Mouse (Mus musculus): ENCODE measurements around the gene Bmpr2. TPM values are rescaled to one million over a fixed set of nuclear protein-coding genes. Genes with fewer than 3 reads are reported as not detected.

The Bmpr2 gene
- total RNA-seq, 2 experiments from 2014 or later = 40.5 to 43.4 TPM

- DNase-seq (ENCODE audit: low spot score in 2 of 2) = no peak
Measured at GRCm38 (mm10) chr1:59789741-59790140, 26.5 kb downstream of the Bmpr2 start.

GRCm38 (mm10) chr1:59795336-59795735 is 32.1 kb downstream of the Bmpr2 start:
- DNase-seq (ENCODE audit: low spot score in 2 of 2) = peak in 1 of 2 experiments; percentile 12

GRCm38 (mm10) chr1:59797865-59798264 is 34.7 kb downstream of the Bmpr2 start:
- DNase-seq (ENCODE audit: low spot score in 2 of 2) = no peak

- no peak for DNase-seq (ENCODE audit: low spot score in 2 of 2)
Measured at GRCm38 (mm10) chr1:59804363-59804762, 41.2 kb downstream of the Bmpr2 start.

DNA sequence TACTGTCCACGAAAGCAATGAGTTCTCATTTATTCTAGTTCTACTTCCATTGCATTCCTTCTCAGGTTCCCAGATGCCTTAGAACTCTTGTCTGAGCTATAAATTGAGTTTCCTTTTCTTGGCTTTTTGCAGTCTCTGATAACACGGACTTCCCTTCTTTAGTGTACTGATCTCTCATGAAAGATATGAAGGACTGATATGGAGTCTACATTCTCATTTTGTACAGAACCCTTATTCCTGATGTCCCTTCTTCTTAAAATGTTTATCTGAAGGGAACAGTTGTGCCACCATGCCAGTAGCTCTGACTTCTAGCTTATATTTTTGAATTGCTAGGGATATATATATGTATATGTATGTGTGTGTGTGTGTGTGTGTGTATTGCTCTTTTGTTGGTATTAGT is 46.7 kb downstream of the Bmpr2 start:
- DNase-seq (ENCODE audit: low spot score in 2 of 2) = no peak

GRCm38 (mm10) chr1:59812782-59813181 is 49.6 kb downstream of the Bmpr2 start:
- no peak for DNase-seq (ENCODE audit: low spot score in 2 of 2)

GRCm38 (mm10) chr1:59825421-59825820 is 62.2 kb downstream of the Bmpr2 start:
- DNase-seq (ENCODE audit: low spot score in 2 of 2) = peak in 1 of 2 experiments; percentile 43

GRCm38 (mm10) chr1:59826583-59826982 is 63.4 kb downstream of the Bmpr2 start:
- DNase-seq (ENCODE audit: low spot score in 2 of 2) = no peak

DNA sequence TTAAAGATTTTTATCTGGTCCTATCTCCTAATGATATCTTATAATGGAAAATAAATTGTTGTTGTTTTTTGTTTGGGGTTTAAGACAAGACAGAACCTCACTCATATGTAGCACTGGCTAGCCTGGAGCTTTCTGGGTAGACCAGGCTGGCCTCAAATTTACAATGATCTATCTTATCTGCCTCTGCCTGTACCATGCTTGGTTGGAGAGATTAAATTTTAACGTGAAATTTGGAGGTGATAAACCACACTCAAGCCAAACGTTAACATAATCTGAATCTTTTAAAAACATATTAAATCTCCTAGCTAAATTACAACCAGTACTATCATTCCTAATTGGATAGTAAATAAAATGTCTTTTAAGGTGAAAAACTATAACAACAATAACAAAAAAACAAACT is 66.2 kb downstream of the Bmpr2 start:
- DNase-seq (ENCODE audit: low spot score in 2 of 2) = no peak

DNA sequence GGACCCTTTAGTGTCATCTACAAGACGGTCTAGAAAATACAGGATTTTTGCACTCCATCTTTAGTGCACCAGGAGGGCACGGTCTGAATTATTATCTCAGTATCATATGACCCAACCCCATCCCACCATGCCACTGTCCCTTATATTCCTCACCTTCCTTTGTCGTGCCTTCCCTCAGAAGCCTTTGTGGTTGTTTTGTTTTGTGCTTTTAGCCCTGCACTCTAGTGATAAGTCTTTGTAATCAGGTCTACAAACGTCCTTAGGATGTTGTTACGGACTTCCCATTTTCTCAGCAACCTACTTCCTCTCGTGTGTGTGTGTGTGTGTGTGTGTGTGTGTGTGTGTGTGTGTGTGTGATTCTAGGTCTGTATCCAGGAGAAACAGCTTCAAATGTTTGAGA is 67.0 kb downstream of the Bmpr2 start:
- DNase-seq (ENCODE audit: low spot score in 2 of 2) = no peak

GRCm38 (mm10) chr1:59833723-59834122 is 70.5 kb downstream of the Bmpr2 start:
- DNase-seq (ENCODE audit: low spot score in 2 of 2) = no peak

DNA sequence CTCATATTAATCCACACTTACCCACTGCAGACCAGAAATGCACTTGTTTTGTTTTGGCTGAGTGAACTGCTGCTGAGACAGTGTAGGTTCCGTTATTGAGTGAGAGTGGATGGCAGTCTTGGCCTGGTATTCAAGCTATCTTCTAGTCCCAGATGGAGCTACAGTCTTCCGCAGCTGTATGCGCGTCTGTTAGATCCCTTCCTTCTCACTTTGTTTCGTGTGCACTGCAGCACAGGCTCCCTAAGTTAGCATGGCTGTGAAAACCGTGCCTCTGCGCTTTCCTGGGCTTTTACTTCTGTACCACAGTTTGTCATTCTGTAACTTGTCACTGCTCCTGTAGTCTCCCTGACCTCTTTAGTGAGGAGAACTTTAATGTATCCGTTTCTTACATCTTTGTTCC is 85.1 kb downstream of the Bmpr2 start:
- no peak for DNase-seq (ENCODE audit: low spot score in 2 of 2)

GRCm38 (mm10) chr1:59859046-59859445 is 95.8 kb downstream of the Bmpr2 start:
- DNase-seq (ENCODE audit: low spot score in 2 of 2) = no peak

- DNase-seq (ENCODE audit: low spot score in 2 of 2) = no peak
Measured at GRCm38 (mm10) chr1:59862144-59862543, 98.9 kb downstream of the Bmpr2 start.

GRCm38 (mm10) chr1:59868041-59868440 is 104.8 kb downstream of the Bmpr2 start:
- DNase-seq (ENCODE audit: low spot score in 2 of 2) = no peak

- no peak for DNase-seq (ENCODE audit: low spot score in 2 of 2)
Measured at GRCm38 (mm10) chr1:59874023-59874422, 110.8 kb downstream of the Bmpr2 start.

DNA sequence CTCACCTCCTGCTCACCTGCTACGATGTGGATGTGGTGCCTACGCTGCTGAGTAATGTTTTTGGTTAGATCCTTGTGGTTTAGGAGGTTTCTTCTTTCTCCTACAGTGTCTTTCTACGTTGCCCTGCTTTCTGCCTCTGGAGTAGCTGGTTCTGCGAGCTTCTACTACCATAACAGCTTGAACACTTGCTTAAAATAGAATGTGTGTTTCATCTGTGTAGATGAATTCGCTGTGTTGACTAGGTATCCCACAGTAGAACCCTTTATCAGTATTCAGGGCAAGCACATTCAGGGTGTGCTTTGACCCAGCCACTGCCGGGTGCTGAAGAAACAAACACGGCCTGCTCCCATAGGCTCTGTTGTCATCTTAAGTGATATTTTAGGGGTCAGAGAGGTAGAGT is 114.9 kb downstream of the Bmpr2 start:
- DNase-seq (ENCODE audit: low spot score in 2 of 2) = no peak

GRCm38 (mm10) chr1:59883349-59884134 is 120.3 kb downstream of the Bmpr2 start:
- DNase-seq (ENCODE audit: low spot score in 2 of 2) = peak; percentile 39 to 72

GRCm38 (mm10) chr1:59886899-59887298 is 123.7 kb downstream of the Bmpr2 start:
- DNase-seq (ENCODE audit: low spot score in 2 of 2) = no peak

- DNase-seq (ENCODE audit: low spot score in 2 of 2) = no peak
Measured at GRCm38 (mm10) chr1:59888018-59888417, 124.8 kb downstream of the Bmpr2 start.

GRCm38 (mm10) chr1:59891185-59891584 is 128.0 kb downstream of the Bmpr2 start:
- no peak for DNase-seq (ENCODE audit: low spot score in 2 of 2)

- DNase-seq (ENCODE audit: low spot score in 2 of 2) = no peak
Measured at GRCm38 (mm10) chr1:59892777-59893176, 129.6 kb downstream of the Bmpr2 start.

DNA sequence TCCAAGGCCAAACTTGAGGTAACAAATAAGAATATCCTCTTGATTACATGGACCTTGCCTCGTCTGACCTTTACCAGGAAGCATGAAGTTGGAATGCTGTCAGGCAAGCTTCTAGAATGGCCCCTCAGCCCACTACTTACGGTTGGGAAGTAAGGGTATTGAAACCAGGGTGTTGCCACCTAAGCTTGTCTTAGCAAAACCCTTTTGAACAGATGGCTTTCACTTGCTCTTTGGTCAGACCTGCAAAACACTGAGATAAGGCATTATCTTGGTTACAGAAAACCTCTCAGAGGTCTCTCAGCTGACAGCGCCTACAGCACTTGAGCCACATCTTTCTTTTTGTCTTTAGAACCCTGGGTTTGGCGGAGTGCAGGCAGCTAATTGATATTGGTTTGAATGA is 130.8 kb downstream of the Bmpr2 start:
- no peak for DNase-seq (ENCODE audit: low spot score in 2 of 2)

All from gastrocnemius, postnatal 4 days (tissue).